Mouse (Mus musculus) thymus, postnatal 4 days (tissue): Measurements from ENCODE around the gene Srf.

Experiments used
- DNase-seq: peaks from one replicate; pipeline ENCODE4 v3.0.0; 2021

Gene Srf

GRCm38 (mm10) chr17:46554977-46555672 is 850 bp downstream of the Srf start:
- DNase-seq = peak; percentile 75

GRCm38 (mm10) chr17:46554646-46554976 is 1.4 kb downstream of the Srf start:
- no peak for DNase-seq

- no peak for DNase-seq
Observed at GRCm38 (mm10) chr17:46553926-46554325, 2.0 kb downstream of the Srf start.

GRCm38 (mm10) chr17:46553469-46553868 is 2.5 kb downstream of the Srf start:
- no peak for DNase-seq

- DNase-seq = peak; percentile 43
Observed at GRCm38 (mm10) chr17:46552841-46553423, 3.0 kb downstream of the Srf start.

GRCm38 (mm10) chr17:46552151-46552550 is 3.8 kb downstream of the Srf start:
- no peak for DNase-seq

GRCm38 (mm10) chr17:46551369-46551768 is 4.6 kb downstream of the Srf start:
- no peak for DNase-seq

GRCm38 (mm10) chr17:46550904-46551303 is 5.1 kb downstream of the Srf start:
- DNase-seq = no peak

- DNase-seq = no peak
Observed at GRCm38 (mm10) chr17:46549642-46550041, 6.3 kb downstream of the Srf start.

- DNase-seq = peak; percentile 64
Observed at GRCm38 (mm10) chr17:46549193-46549592, 6.8 kb downstream of the Srf start.

- DNase-seq = no peak
Observed at GRCm38 (mm10) chr17:46548741-46549140, 7.2 kb downstream of the Srf start.

- DNase-seq = no peak
Observed at GRCm38 (mm10) chr17:46547923-46548322, 8.1 kb downstream of the Srf start.

- no peak for DNase-seq
Observed at GRCm38 (mm10) chr17:46546995-46547394, 9.0 kb downstream of the Srf start.

GRCm38 (mm10) chr17:46546591-46546990 is 9.4 kb downstream of the Srf start:
- no peak for DNase-seq

GRCm38 (mm10) chr17:46545813-46546564 is 10.0 kb downstream of the Srf start, which contains the start of gene Cul9:
Gene Cul9 (minus strand): TSS chr17:46546388.
- DNase-seq = peak; percentile 62

GRCm38 (mm10) chr17:46543661-46544060 is 12.3 kb downstream of the Srf start:
- DNase-seq = no peak

- peak; percentile 90 for DNase-seq
Observed at GRCm38 (mm10) chr17:46525579-46526307, 30.2 kb downstream of the Srf start.

GRCm38 (mm10) chr17:46525065-46525464 is 30.9 kb downstream of the Srf start:
- no peak for DNase-seq

GRCm38 (mm10) chr17:46521963-46522668 is 33.9 kb downstream of the Srf start:
- DNase-seq = no peak

GRCm38 (mm10) chr17:46521174-46521573 is 34.8 kb downstream of the Srf start:
- DNase-seq = no peak

- DNase-seq = peak; percentile 36
Observed at GRCm38 (mm10) chr17:46520385-46520979, 35.5 kb downstream of the Srf start.

GRCm38 (mm10) chr17:46519971-46520370 is 36.0 kb downstream of the Srf start:
- DNase-seq = no peak
